Mouse (Mus musculus) small intestine, adult 2 months (tissue): ENCODE results near the gene Padi6.

Experiments
- CTCF ChIP-seq: fragments of 200-500 bp; IDR thresholded peaks from 2 replicates; pipeline ENCODE4 v1.5.1; 2012; ENCODE audit warnings: low read depth, mild to moderate bottlenecking, control low read depth, inconsistent platforms, low read length, moderate library complexity, mixed read lengths; ENCODE audit not compliant: insufficient replicate concordance, insufficient read length; ENCODE audit errors: extremely low read depth
- POLR2A ChIP-seq: fragments of 200-500 bp; IDR thresholded peaks from 2 replicates; pipeline ENCODE4 v1.6.1; 2012; ENCODE audit warnings: low read depth, mild to moderate bottlenecking, control low read depth, inconsistent platforms, low read length, moderate library complexity

DNA sequence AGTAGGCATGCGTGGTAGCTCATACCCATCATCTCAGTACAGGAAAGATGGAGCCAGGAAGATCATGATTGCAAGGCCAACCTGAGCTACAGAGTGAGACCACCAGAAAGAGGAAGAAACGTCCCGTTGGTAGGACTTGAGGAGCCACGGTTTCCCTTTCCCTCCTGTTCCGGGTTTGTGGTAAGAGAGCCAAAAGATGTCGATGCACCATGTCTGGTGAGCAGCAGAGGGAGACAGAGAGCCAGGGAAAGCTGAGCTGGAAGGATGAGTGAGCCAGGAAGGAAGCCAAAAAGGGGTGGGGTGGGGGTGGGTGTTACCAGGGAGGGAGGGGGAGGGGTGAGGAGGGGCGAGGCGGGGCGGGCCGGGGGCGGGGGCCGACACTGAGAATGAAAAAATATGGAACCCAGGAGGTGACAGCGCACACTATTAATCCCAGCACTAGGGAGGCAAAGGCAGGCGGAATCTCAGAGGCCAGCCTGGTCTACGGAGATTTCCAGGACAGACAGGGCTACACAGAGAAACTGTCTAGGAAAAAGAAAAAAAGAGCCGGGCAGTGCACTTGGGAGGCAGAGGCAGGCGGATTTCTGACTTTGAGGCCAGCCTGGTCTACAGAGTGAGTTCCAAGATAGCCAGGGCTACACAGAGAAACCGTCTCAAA, 62.6 kb downstream of the Padi6 start:
- TF ChIP-seq CTCF, result peak; percentile 71; the same call in 1 of the 2 replicates
- no peak for TF ChIP-seq POLR2A
